Mouse (Mus musculus): Measurements from ENCODE around the gene Cspg5. TPM values are rescaled to one million over a fixed set of nuclear protein-coding genes. Genes with fewer than 3 reads are reported as not detected.
A peak's percentile ranks its signal among the peaks of the same experiment; 100 is the strongest.

Gene Cspg5
- total RNA-seq, 2 experiments from 2014 or later: 277 to 278 TPM

- DNase-seq (ENCODE audit: low spot score in 2 of 2): no peak
- Histone ChIP-seq H3K4me3 (no peak overlapping the region), H3K27ac (no peak overlapping the region)
- no peak for TF ChIP-seq CTCF (conservative IDR thresholded peaks at IDR 0.05)
Observed at GRCm38 (mm10) chr9:110234962-110235361, 8.6 kb upstream of the Cspg5 start.

DNA sequence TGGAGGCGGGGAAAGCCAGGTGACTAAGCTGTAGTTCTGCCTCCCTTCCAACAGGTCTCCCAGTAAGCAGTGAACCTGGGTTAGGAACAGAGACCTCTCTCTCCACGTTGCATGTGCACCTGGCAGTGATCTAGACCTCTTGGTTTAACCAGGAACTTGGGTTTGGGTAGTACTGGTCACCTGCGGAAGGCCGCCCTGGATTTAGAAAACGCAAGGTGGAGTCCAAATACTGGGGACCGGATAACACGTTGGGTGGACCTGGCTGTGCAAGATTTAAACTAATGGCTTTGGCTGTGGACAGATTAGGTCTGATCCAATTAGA is 945 bp downstream of the Cspg5 start:
- Histone ChIP-seq H3K4me3 (peak overlapping the region; percentile 78), H3K27ac (peak overlapping the region; percentile 98)
- no peak for DNase-seq (ENCODE audit: low spot score in 2 of 2)
- 0 out of 2 replicates have a peak, but pooled peaks have one; percentile 3 for TF ChIP-seq CTCF (conservative IDR thresholded peaks at IDR 0.05)

GRCm38 (mm10) chr9:110244889-110245589 is 1.5 kb downstream of the Cspg5 start:
- peak; percentile 63 to 75 for DNase-seq (ENCODE audit: low spot score in 2 of 2)
- no peak for TF ChIP-seq CTCF (conservative IDR thresholded peaks at IDR 0.05)
- Histone ChIP-seq H3K27ac (peak overlapping the region; percentile 98), H3K4me3 (peak overlapping the region; percentile 78)

GRCm38 (mm10) chr9:110245590-110246320 is 2.2 kb downstream of the Cspg5 start:
- TF ChIP-seq CTCF (conservative IDR thresholded peaks at IDR 0.05): no peak

GRCm38 (mm10) chr9:110246321-110246640 is 2.7 kb downstream of the Cspg5 start:
- Histone ChIP-seq H3K4me3 (peak overlapping the region; percentile 78), H3K27ac (peak overlapping the region; percentile 98)
- no peak for DNase-seq (ENCODE audit: low spot score in 2 of 2)
- no peak for TF ChIP-seq CTCF (conservative IDR thresholded peaks at IDR 0.05)

More at GRCm38 (mm10) chr9:110245590-110246320, 2.2 kb downstream of the Cspg5 start:
- H3K4me3 ChIP-seq: peak overlapping the region; percentile 78
- H3K27ac ChIP-seq: peak overlapping the region; percentile 98
- DNase-seq (ENCODE audit: low spot score in 2 of 2): peak; percentile 62 to 63

GRCm38 (mm10) chr9:110247049-110247448 is 3.5 kb downstream of the Cspg5 start:
- peak overlapping the region; percentile 78 for H3K4me3 ChIP-seq
- H3K27ac ChIP-seq: peak overlapping the region; percentile 98

DNA sequence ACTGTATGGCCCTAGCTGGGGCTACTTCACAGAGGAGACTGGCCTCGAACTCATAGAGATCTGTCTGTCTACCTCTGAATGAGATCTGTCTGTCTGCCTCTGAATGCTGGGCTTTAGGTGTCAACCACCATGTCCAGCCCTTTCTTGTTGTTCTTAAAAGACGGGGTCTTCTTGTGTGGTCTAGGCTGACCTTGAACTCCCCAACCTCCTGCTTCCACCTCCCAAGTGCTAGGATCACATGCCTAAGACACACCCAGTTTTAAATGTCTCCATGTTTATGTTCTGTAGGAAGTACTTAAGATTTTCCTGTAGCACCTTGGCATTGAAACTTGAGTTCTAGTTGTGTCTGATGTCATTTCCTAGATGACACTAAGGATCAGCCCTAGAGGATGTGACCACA is 5.3 kb downstream of the Cspg5 start:
- peak overlapping the region; percentile 36; the same call in 1 of the 2 replicates for H3K4me3 ChIP-seq
- TF ChIP-seq CTCF (conservative IDR thresholded peaks at IDR 0.05): no peak
- DNase-seq (ENCODE audit: low spot score in 2 of 2): no peak
- H3K27ac ChIP-seq: peak overlapping the region; percentile 98

More at GRCm38 (mm10) chr9:110247049-110247448, 3.5 kb downstream of the Cspg5 start:
- TF ChIP-seq CTCF (conservative IDR thresholded peaks at IDR 0.05): no peak
- no peak for DNase-seq (ENCODE audit: low spot score in 2 of 2)

DNA sequence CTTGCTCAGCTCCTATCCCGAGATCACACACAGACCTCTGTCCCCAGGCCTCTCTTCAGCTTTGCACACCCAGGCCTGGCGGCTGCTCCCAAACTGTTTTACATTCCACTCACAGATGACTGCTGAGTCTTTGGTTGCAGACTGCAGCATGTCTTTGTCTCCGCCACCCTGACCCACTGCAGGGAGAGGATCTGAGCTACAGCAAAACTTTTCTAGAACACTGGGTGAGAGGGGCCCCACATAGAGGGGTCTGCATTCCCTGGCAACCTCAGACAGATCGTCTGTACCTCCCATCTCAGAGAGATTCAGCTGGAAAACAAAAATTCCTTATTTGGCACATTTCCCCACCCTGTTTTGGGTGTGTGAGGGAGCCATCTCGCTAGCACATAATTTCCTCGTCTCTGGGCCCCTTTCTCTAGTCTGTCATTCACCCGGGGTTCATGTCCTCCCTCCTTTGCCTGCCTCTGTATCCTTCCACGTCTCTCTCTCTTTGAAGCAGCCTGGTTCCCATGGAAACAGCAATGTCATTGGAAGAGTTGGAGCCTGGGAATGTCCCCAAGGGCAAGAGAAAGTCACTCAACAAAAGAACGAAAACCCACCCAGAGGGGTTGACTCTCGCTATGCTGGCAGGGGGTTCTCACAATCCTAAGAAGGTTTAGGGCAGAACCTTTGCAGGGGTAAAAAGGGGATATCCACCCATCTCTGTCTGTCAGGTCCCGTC is 6.4 kb downstream of the Cspg5 start:
- DNase-seq (ENCODE audit: low spot score in 2 of 2): peak; percentile 56 to 72
- TF ChIP-seq CTCF (conservative IDR thresholded peaks at IDR 0.05): no peak
- peak overlapping the region; percentile 36 for H3K4me3 ChIP-seq

DNA sequence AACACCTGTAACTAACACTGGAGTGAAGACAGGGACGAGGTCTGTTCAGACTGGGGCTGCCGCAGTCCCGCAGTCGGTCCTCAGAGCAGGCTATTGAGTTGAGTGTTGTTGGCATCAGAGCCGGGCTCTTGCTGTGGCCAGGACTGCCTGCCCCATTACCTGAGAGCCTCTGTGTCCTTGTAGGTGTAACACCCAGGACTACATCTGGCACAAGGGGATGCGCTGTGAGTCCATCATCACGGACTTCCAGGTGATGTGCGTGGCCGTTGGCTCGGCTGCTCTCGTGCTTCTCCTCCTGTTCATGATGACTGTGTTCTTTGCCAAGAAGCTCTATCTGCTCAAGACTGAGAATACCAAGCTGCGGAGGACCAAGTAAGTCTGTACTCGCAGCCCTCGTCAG is 7.2 kb downstream of the Cspg5 start:
- H3K4me3 ChIP-seq: peak overlapping the region; percentile 3; the same call in 1 of the 2 replicates
- no peak for DNase-seq (ENCODE audit: low spot score in 2 of 2)
- no peak for TF ChIP-seq CTCF (conservative IDR thresholded peaks at IDR 0.05)
- H3K27ac ChIP-seq: peak overlapping the region; percentile 98

More for the DNA sequence above, 6.4 kb downstream of the Cspg5 start:
- H3K27ac ChIP-seq: peak overlapping the region; percentile 98

DNA sequence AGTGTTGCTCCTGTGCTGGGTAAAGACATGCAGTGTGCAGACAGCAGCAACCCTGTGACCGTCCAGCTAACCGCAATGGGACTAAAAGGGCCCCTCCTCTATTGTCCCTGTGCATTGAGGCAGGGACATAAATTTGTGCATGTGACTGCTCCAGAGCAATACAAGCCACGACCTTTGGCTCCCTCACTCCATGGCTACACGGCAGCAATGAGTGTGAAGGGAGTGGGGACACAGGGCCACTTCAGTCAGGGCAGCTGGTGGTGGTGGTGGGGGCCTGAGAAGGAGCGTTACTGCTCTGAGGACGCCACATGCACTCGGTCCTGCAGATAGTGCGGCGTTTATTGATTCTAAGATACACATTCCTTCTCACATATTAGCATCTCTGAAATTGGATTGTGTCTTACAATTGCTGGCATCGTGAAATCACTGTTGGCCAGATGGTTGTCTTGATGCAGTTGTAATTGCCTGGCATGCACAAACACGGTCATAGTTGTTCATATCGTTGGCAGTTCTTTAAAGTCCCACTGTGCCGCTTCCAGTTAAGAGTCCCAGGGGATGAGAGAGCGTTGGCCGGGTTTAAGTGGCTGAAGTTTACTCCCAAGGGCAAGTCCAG is 11.9 kb downstream of the Cspg5 start:
- TF ChIP-seq CTCF (conservative IDR thresholded peaks at IDR 0.05): no peak
- Histone ChIP-seq H3K4me3 (no peak overlapping the region), H3K27ac (peak overlapping the region; percentile 80)
- peak in 1 of 2 experiments; percentile 56 for DNase-seq (ENCODE audit: low spot score in 2 of 2)

DNA sequence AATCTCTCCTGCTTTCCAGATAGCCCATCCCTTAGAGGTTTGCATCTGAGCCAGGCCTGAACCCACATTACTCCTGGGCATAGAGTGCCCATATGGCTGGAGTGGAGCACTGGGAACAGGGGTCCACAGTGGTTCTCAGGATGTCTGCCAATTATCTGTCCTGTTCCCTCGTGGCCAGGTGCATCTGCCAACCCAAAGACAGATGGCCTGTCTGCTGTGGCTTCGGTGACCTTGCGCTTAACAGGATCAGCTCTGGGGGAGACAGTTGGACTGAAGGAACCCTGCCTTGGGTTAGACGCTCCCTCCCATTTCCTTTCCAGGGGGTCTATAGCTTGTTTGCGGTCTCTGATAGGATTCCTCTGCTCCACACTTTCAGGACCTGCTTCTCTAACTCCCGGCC is 15.1 kb downstream of the Cspg5 start:
- no peak for DNase-seq (ENCODE audit: low spot score in 2 of 2)
- no peak for TF ChIP-seq CTCF (conservative IDR thresholded peaks at IDR 0.05)
- peak overlapping the region; percentile 8; the same call in 1 of the 2 replicates for H3K27ac ChIP-seq
- H3K4me3 ChIP-seq: no peak overlapping the region

DNA sequence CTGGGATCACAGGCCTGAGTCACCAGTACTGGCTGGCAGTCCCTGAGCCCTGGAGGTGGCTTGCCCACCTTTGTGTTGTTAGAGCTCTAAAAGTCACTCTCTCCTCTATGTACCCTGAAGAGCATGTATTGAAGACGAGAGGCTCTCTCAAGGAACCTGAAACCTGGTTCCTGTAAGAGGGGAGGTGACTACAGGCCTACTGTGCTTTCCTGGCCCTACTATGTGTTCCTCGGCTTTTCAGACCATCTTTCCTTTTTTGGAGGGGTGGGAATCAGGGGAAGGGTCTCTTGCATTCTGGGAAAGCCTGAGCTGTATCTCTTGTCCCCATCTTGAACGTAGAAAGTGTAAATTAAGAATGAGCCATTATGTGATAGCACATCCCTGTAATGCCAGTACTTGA is 15.5 kb downstream of the Cspg5 start:
- no peak overlapping the region for H3K4me3 ChIP-seq
- DNase-seq (ENCODE audit: low spot score in 2 of 2): no peak
- TF ChIP-seq CTCF (conservative IDR thresholded peaks at IDR 0.05): no peak
- no peak overlapping the region for H3K27ac ChIP-seq

- no peak for DNase-seq (ENCODE audit: low spot score in 2 of 2)
- Histone ChIP-seq H3K4me3 (no peak overlapping the region), H3K27ac (no peak overlapping the region)
- no peak for TF ChIP-seq CTCF (conservative IDR thresholded peaks at IDR 0.05)
Observed at GRCm38 (mm10) chr9:110263181-110263580, 19.6 kb downstream of the Cspg5 start.

Data from layer of hippocampus, adult 2 months (tissue).